Mouse (Mus musculus) bone marrow macrophage, adult 2 months (primary cell): ENCODE data around the gene Rufy4. TPM values are rescaled to one million over a fixed set of nuclear protein-coding genes. Genes with fewer than 3 reads are reported as not detected.

ENCODE experiments used
- H3K27ac ChIP-seq: 2 replicates; pipeline ENCODE4 v1.5.1; 2012; ENCODE audit warnings: low read depth, low read length; ENCODE audit not compliant: insufficient read depth
- H3K4me1 ChIP-seq: 2 replicates; pipeline ENCODE4 v1.6.1; 2012; ENCODE audit warnings: low read length; ENCODE audit not compliant: control insufficient read depth, insufficient read depth
- H3K4me3 ChIP-seq: 2 replicates; pipeline ENCODE4 v1.5.1; 2012; ENCODE audit warnings: mild to moderate bottlenecking, low read length, moderate library complexity; ENCODE audit not compliant: insufficient read depth
- CTCF ChIP-seq: IDR thresholded peaks from 2 replicates; pipeline ENCODE4 v1.5.1; 2012; ENCODE audit warnings: low read depth, mild to moderate bottlenecking, low read length, moderate library complexity
- POLR2A ChIP-seq: IDR thresholded peaks from 2 replicates; pipeline ENCODE4 v1.6.1; 2012; ENCODE audit warnings: mild to moderate bottlenecking, low read depth, low read length, borderline replicate concordance
- polyA plus RNA-seq: library from polyadenylated mRNA; stranded (reverse); fragments of >200 nt; gene quantifications from 2 replicates; pipeline ENCODE4 v1.2.4, GENCODE M21; 2012; ENCODE audit not compliant: missing spikeins, insufficient read depth, insufficient read length

The Rufy4 gene
- polyA plus RNA-seq, 1 experiment, result not detected

GRCm38 (mm10) chr1:74091138-74091537 is 34.2 kb upstream of the Rufy4 start:
- H3K4me1 ChIP-seq, result no peaks in the 10 kb centered on the region
- no peak overlapping the region for H3K27ac ChIP-seq
- H3K4me3 ChIP-seq, result no peak overlapping the region
- TF ChIP-seq CTCF, result no peak
- TF ChIP-seq POLR2A, result no peak

GRCm38 (mm10) chr1:74091611-74092224 is 33.6 kb upstream of the Rufy4 start:
- Histone ChIP-seq H3K4me3 (no peak overlapping the region), H3K4me1 (no peaks in the 10 kb centered on the region), H3K27ac (no peak overlapping the region)
- no peak for TF ChIP-seq POLR2A
- no peak for TF ChIP-seq CTCF

GRCm38 (mm10) chr1:74092242-74092641 is 33.1 kb upstream of the Rufy4 start:
- Histone ChIP-seq H3K27ac (no peak overlapping the region), H3K4me3 (no peak overlapping the region), H3K4me1 (no peaks in the 10 kb centered on the region)
- TF ChIP-seq CTCF (no peak), POLR2A (no peak)

GRCm38 (mm10) chr1:74093447-74093846 is 31.9 kb upstream of the Rufy4 start:
- no peak overlapping the region for H3K27ac ChIP-seq
- H3K4me1 ChIP-seq, result no peaks in the 10 kb centered on the region
- no peak for TF ChIP-seq CTCF
- TF ChIP-seq POLR2A, result no peak
- no peak overlapping the region for H3K4me3 ChIP-seq

- no peak overlapping the region for H3K4me3 ChIP-seq
- H3K27ac ChIP-seq, result no peak overlapping the region
- H3K4me1 ChIP-seq, result no peaks in the 10 kb centered on the region
- no peak for TF ChIP-seq CTCF
- TF ChIP-seq POLR2A, result no peak
Measured at GRCm38 (mm10) chr1:74094497-74095270, 30.7 kb upstream of the Rufy4 start.

GRCm38 (mm10) chr1:74095296-74095695 is 30.0 kb upstream of the Rufy4 start:
- Histone ChIP-seq H3K4me3 (no peak overlapping the region), H3K4me1 (no peaks in the 10 kb centered on the region), H3K27ac (no peak overlapping the region)
- TF ChIP-seq CTCF, result no peak
- TF ChIP-seq POLR2A, result no peak

GRCm38 (mm10) chr1:74095728-74096127 is 29.6 kb upstream of the Rufy4 start:
- TF ChIP-seq CTCF (no peak), POLR2A (no peak)
- Histone ChIP-seq H3K27ac (no peak overlapping the region), H3K4me1 (no peaks in the 10 kb centered on the region), H3K4me3 (no peak overlapping the region)

- H3K4me1 ChIP-seq, result no peaks in the 10 kb centered on the region
Measured at GRCm38 (mm10) chr1:74098004-74099000, 27.0 kb upstream of the Rufy4 start.

GRCm38 (mm10) chr1:74099001-74099435 is 26.3 kb upstream of the Rufy4 start:
- Histone ChIP-seq H3K4me1 (no peaks in the 10 kb centered on the region), H3K27ac (no peak overlapping the region), H3K4me3 (no peak overlapping the region)
- TF ChIP-seq CTCF, result no peak
- TF ChIP-seq POLR2A, result no peak

More at GRCm38 (mm10) chr1:74098004-74099000, 27.0 kb upstream of the Rufy4 start:
- peak overlapping the region; percentile 17 for H3K4me3 ChIP-seq
- no peak overlapping the region for H3K27ac ChIP-seq
- TF ChIP-seq CTCF (no peak), POLR2A (no peak)

GRCm38 (mm10) chr1:74103654-74104353 is 21.5 kb upstream of the Rufy4 start:
- no peak for TF ChIP-seq POLR2A
- no peak for TF ChIP-seq CTCF
- peaks cover 3% of the 10 kb centered on the region; the same call in 1 of the 2 replicates for H3K4me1 ChIP-seq
- no peak overlapping the region for H3K27ac ChIP-seq
- H3K4me3 ChIP-seq, result no peak overlapping the region
